Mouse (Mus musculus): ENCODE data around the gene Bglap2. TPM values are rescaled to one million over a fixed set of nuclear protein-coding genes. Genes with fewer than 3 reads are reported as not detected.

Gene Bglap2
- polyA plus RNA-seq, 1 experiment from 2014 or later: not detected

GRCm38 (mm10) chr3:88361096-88361495 lies 17.4 kb downstream of the Bglap2 start:
- Histone ChIP-seq H3K4me3 (replicated peaks) (no peak overlapping the region), H3K4me1 (peaks cover 9% of the 10 kb centered on the region; the same call in 1 of the 2 replicates), H3K4me2 (no peak overlapping the region), H3K9me3 (no peaks in the 10 kb centered on the region), H3K36me3 (replicated peaks) (peaks cover 65% of the 10 kb centered on the region), H3K27ac (no peak overlapping the region), H3K27me3 (peaks cover 20% of the 10 kb centered on the region), H3K9ac (no peak overlapping the region)
- WGBS: 83% methylated on average over 6 of the region's 6 CpGs
- no peak for ATAC-seq (ENCODE audit: low FRiP score)

GRCm38 (mm10) chr3:88359989-88360388 lies 18.5 kb downstream of the Bglap2 start:
- Histone ChIP-seq H3K27ac (no peak overlapping the region), H3K27me3 (peaks cover 9% of the 10 kb centered on the region), H3K4me3 (replicated peaks) (no peak overlapping the region), H3K4me1 (peaks cover 5% of the 10 kb centered on the region; the same call in 1 of the 2 replicates), H3K4me2 (no peak overlapping the region), H3K9ac (no peak overlapping the region), H3K9me3 (no peaks in the 10 kb centered on the region), H3K36me3 (replicated peaks) (peaks cover 76% of the 10 kb centered on the region)
- 71% methylated on average over 3 of the region's 3 CpGs for WGBS
- ATAC-seq (ENCODE audit: low FRiP score): no peak

DNA sequence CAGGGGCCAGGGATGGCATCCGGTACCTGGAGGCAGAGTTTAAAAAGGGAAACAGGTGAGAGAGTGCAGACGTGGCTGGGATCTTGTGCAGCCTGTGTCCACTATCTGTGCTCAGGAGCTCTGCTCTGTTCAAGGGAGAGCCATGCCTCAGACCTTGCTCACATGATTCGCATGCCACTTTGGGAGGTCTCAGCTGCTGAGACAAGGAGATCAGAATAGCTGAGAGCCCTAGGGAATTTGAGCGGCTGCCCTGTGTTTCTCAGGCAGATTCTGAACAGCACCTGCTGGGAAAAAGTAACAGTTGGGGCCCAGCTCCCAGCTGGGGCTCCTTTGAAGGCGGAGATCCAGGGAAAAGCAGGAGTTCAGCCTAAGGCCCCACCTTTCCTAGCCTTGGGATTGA lies 18.9 kb downstream of the Bglap2 start:
- Histone ChIP-seq H3K27ac (no peak overlapping the region), H3K9me3 (no peaks in the 10 kb centered on the region)
- ATAC-seq (ENCODE audit: low FRiP score): no peak

DNA sequence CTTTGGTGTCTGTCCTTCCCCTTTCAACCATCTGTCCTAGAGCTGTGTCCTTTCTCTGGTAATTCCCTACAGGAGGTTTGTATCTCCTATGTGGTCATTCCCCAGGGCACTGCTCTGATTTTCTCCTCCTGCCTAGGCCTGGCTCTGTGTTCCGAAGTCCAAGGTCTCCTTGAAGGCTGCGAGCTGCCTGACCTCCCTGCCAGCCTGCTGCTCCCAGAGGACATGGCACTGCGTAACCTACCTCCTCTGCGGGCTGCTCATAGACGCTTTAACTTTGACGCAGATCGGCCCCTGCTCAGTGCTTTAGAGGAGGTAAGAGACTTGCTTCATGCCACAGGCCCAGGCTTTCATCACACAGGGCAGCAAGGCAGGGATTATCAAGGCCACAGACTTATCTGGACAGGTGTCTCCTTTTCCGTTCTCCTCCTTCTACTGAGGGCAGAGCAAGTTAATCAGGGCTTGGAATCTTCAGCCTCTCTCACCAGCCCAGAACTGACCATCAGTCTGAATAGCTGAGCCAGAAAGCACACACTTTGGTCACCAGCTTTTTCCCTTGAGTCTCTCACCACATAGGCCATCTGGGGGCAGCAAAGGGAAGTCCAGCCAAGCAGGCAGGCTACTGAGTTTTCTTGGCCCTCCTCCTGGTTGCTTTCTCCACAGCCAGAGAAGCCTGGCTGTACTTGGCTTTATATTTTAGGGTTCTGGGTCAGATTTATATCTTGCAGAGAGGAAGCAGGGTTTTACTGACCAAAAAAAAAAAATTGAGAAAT lies 23.9 kb downstream of the Bglap2 start:
- H3K4me3 ChIP-seq (replicated peaks): no peak overlapping the region
- no peak overlapping the region for H3K27ac ChIP-seq
- H3K36me3 ChIP-seq (replicated peaks): peaks cover 97% of the 10 kb centered on the region
- WGBS: 95% methylated on average over 8 of the region's 8 CpGs
- H3K9me3 ChIP-seq: no peaks in the 10 kb centered on the region
- H3K4me1 ChIP-seq: 0 out of 2 replicates have a peak, but pooled peaks cover under 1% of the 10 kb centered on the region
- no peak overlapping the region for H3K9ac ChIP-seq
- no peaks in the 10 kb centered on the region for H3K27me3 ChIP-seq
- no peak for ATAC-seq (ENCODE audit: low FRiP score)
- no peak overlapping the region for H3K4me2 ChIP-seq

More for the DNA sequence above, 18.9 kb downstream of the Bglap2 start:
- no peak overlapping the region for H3K9ac ChIP-seq
- peaks cover 5% of the 10 kb centered on the region; the same call in 1 of the 2 replicates for H3K27me3 ChIP-seq
- peaks cover 80% of the 10 kb centered on the region for H3K36me3 ChIP-seq (replicated peaks)
- WGBS: 76% methylated on average over 5 of the region's 5 CpGs
- H3K4me2 ChIP-seq: no peak overlapping the region
- H3K4me1 ChIP-seq: peaks cover 5% of the 10 kb centered on the region; the same call in 1 of the 2 replicates
- H3K4me3 ChIP-seq (replicated peaks): no peak overlapping the region

- Histone ChIP-seq H3K4me1 (no peaks in the 10 kb centered on the region), H3K4me2 (no peak overlapping the region), H3K27ac (no peak overlapping the region), H3K4me3 (replicated peaks) (no peak overlapping the region), H3K9ac (no peak overlapping the region), H3K36me3 (replicated peaks) (peaks cover 97% of the 10 kb centered on the region), H3K27me3 (no peaks in the 10 kb centered on the region), H3K9me3 (no peaks in the 10 kb centered on the region)
- 94% methylated on average over 9 of the region's 9 CpGs for WGBS
- ATAC-seq (ENCODE audit: low FRiP score): no peak
Observed at GRCm38 (mm10) chr3:88352907-88353306, 25.6 kb downstream of the Bglap2 start.

- WGBS: 97% methylated on average over 13 of the region's 13 CpGs
- Histone ChIP-seq H3K9me3 (no peaks in the 10 kb centered on the region), H3K4me2 (no peak overlapping the region), H3K36me3 (replicated peaks) (peaks cover 97% of the 10 kb centered on the region), H3K4me1 (no peaks in the 10 kb centered on the region), H3K27me3 (no peaks in the 10 kb centered on the region), H3K9ac (no peak overlapping the region), H3K27ac (no peak overlapping the region), H3K4me3 (replicated peaks) (no peak overlapping the region)
- ATAC-seq (ENCODE audit: low FRiP score): no peak
Observed at GRCm38 (mm10) chr3:88350732-88351131, 27.8 kb downstream of the Bglap2 start.

GRCm38 (mm10) chr3:88339006-88339405 lies 39.5 kb downstream of the Bglap2 start:
- no peak overlapping the region for H3K27ac ChIP-seq
- H3K36me3 ChIP-seq (replicated peaks): peaks cover 29% of the 10 kb centered on the region
- no peaks in the 10 kb centered on the region for H3K27me3 ChIP-seq
- H3K9ac ChIP-seq: no peak overlapping the region
- no peaks in the 10 kb centered on the region for H3K9me3 ChIP-seq
- no peak overlapping the region for H3K4me2 ChIP-seq
- H3K4me3 ChIP-seq (replicated peaks): no peak overlapping the region
- WGBS: 92% methylated on average over 3 of the region's 3 CpGs
- no peak for ATAC-seq (ENCODE audit: low FRiP score)
- H3K4me1 ChIP-seq: peaks cover 27% of the 10 kb centered on the region

DNA sequence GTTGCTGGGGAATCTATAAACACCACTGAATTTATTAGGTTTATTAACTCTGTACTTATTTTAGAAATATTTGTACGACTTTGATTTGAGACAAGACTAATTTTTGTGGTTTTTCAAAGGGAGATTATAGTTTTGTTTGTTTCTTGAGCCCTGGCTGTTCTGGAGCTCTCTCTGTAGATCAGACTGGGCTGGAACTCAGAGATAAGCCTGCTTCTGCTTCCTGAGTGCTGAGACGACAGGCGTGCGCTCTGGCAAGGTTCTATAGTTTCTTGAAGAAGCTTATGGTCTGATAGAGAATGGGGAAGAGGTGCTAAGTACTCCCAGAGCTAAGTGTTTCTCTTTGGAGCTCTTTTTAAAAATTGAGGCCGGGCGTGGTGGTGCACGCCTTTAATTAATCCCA lies 40.2 kb downstream of the Bglap2 start:
- Histone ChIP-seq H3K4me3 (replicated peaks) (no peak overlapping the region), H3K9me3 (no peaks in the 10 kb centered on the region), H3K4me2 (no peak overlapping the region), H3K9ac (no peak overlapping the region), H3K36me3 (replicated peaks) (peaks cover 22% of the 10 kb centered on the region), H3K4me1 (peaks cover 27% of the 10 kb centered on the region), H3K27me3 (no peaks in the 10 kb centered on the region), H3K27ac (no peak overlapping the region)
- no peak for ATAC-seq (ENCODE audit: low FRiP score)
- WGBS: 95% methylated on average over 7 of the region's 7 CpGs

DNA sequence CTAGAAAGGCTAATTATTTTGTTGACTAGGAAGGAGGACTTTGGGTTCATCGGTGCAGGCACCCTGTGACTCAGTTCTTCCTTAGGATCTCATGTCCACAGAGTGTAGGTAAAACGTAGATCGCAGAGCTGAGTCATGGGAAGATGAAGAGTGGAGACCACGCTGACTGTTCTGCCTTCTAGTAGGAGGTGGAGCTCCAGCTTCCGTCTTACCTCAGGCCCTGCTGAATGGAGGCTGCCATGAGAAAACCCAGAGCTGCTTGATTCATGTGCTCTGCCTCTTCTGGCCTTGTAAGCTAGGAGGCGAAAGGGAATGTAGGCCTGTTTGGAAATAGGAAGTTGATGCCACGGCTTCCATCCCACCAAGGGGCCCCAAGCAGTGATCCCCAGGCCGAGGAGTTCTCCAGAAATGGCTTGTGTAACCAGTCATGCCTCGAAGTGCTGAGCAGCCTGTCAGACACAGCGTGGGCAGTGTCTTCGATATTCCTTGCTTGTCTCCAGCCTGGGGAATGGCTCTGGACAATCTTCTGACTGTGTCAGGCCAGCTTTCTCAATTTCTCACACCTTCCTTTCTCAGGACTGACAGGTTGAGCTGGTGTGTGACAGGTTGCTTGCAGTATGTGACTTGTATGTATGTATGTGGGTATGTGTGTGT lies 41.0 kb downstream of the Bglap2 start:
- Histone ChIP-seq H3K4me1 (peaks cover 27% of the 10 kb centered on the region), H3K9ac (peak overlapping the region; percentile 40), H3K9me3 (no peaks in the 10 kb centered on the region), H3K27ac (no peak overlapping the region), H3K4me2 (peak overlapping the region; percentile 78), H3K4me3 (replicated peaks) (peak overlapping the region; percentile 75), H3K36me3 (replicated peaks) (peaks cover 14% of the 10 kb centered on the region), H3K27me3 (no peaks in the 10 kb centered on the region)
- ATAC-seq (ENCODE audit: low FRiP score): no peak
- 87% methylated on average over 11 of the region's 11 CpGs for WGBS

- Histone ChIP-seq H3K9me3 (no peaks in the 10 kb centered on the region), H3K4me2 (peak within 1 kb of the TSS; percentile 78), H3K4me1 (peaks cover 27% of the 10 kb centered on the region), H3K27ac (peak within 1 kb of the TSS; percentile 94), H3K36me3 (replicated peaks) (0 out of 2 replicates have a peak, but pooled peaks cover 4% of the 10 kb centered on the region), H3K4me3 (replicated peaks) (peak within 1 kb of the TSS; percentile 75), H3K27me3 (no peaks in the 10 kb centered on the region), H3K9ac (peak within 1 kb of the TSS; percentile 89)
- ATAC-seq (ENCODE audit: low FRiP score): peak; percentile 95
- WGBS: 3% methylated on average over 55 of the region's 66 CpGs
Observed at GRCm38 (mm10) chr3:88336058-88337013, 42.2 kb downstream of the Bglap2 start, which contains the start of the genes Tmem79 and Smg5. Gene Tmem79 (minus strand): TSS chr3:88336148. Gene Smg5 (plus strand): TSS chr3:88336260.

- H3K4me3 ChIP-seq (replicated peaks): peak overlapping the region; percentile 75
- peak overlapping the region; percentile 94 for H3K27ac ChIP-seq
- 2% methylated on average over 27 of the region's 27 CpGs for WGBS
Observed at GRCm38 (mm10) chr3:88335436-88336053, 43.0 kb downstream of the Bglap2 start.

More at GRCm38 (mm10) chr3:88335436-88336053, 43.0 kb downstream of the Bglap2 start:
- H3K4me1 ChIP-seq: peaks cover 27% of the 10 kb centered on the region
- H3K9me3 ChIP-seq: no peaks in the 10 kb centered on the region
- ATAC-seq (ENCODE audit: low FRiP score): peak; percentile 50; the same call in 1 of the 2 replicates
- H3K4me2 ChIP-seq: peak overlapping the region; percentile 78
- 0 out of 2 replicates have a peak, but pooled peaks cover 4% of the 10 kb centered on the region for H3K36me3 ChIP-seq (replicated peaks)
- H3K27me3 ChIP-seq: no peaks in the 10 kb centered on the region
- H3K9ac ChIP-seq: peak overlapping the region; percentile 89
